Mouse (Mus musculus): ENCODE measurements around the gene Smo.

Gene Smo

DNA sequence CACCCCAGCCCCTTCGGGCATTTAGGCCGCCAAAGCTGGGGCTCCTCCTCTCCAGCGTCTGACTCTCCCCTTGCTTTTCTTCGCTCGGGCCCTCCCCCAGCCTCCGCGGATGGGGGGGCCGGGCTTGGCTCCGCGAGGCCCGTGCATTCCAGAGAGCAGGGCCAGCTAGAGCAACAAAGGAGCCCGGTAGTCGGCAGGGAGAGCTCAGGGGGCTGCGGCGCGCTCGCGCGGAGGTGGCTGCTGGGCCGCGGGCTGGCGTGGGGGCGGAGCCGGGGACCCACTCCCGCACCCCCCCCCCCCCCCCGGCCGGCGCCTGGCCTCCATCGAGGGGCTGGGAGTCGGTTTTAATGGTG is at the start of gene Smo:
Gene Smo (plus strand): TSS at position 168 of the 353 bp plus-strand sequence.
- peak; percentile 82 for DNase-seq (ENCODE audit: low spot score)

DNA sequence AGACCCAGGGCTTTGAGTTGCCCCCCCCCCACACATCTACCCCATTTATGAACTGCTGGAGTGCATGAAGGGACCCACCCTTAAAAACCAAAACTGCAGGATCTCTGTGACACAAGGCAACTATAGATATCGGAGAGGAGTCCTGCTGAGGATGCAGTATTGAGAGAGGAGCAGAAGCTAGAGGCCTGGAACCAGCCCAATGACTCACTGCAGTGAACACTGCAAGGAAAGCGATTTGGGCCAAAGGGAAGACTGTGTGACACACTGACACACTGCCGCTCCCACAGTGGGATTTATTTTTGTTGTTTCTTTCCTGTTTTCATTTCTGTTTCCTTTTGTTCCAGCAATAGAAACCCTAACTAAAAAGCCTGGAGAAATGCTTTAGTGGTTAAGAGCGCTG is 49.4 kb upstream of the Smo start:
- DNase-seq (ENCODE audit: low spot score): no peak

DNA sequence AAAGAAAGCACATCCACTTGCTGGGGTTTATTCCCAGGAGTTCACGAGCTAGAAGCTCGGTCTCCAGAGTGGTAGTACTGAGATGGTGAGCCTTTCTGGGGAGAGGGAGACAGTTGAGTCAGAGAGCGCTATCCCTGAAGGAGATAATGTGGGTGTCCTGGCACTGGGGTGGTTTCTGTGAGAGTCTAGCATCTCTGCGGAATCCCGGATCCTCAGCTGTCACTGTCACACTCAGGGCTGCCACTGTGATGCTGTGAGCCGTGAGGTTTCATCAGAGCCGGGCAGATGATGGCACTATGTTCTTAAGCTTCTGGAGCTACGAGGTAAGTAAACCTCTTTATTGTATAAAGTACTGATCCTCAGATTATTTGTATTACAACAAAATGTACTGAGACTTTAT is 45.8 kb upstream of the Smo start:
- DNase-seq (ENCODE audit: low spot score): no peak

DNA sequence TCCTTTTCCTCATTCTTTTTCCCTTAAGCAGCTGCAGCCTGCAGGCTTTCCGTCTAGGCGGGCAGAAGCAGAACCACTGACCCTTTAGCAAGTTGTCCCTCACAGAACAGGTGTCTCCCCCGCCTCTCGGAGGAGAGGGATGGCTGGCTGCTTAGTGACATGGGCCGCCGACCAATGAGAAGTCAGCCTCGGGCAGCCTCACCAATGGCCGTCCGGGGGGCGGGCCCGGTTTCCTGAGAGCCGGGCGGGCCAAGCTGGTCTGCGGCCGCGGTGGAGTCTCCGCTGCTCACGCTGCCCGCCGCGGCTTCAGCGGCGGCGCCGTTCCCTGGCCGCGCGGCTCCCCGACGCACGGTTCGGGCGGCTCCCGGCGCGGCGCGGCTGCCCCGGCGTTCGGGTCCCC is 41.4 kb upstream of the Smo start, which contains the start of gene Tspan33:
Gene Tspan33 (plus strand): TSS at position 270 of the 400 bp plus-strand sequence.
- peak; percentile 94 for DNase-seq (ENCODE audit: low spot score)

GRCm38 (mm10) chr6:29694375-29695289 is 40.7 kb upstream of the Smo start:
- DNase-seq (ENCODE audit: low spot score): peak; percentile 34

DNA sequence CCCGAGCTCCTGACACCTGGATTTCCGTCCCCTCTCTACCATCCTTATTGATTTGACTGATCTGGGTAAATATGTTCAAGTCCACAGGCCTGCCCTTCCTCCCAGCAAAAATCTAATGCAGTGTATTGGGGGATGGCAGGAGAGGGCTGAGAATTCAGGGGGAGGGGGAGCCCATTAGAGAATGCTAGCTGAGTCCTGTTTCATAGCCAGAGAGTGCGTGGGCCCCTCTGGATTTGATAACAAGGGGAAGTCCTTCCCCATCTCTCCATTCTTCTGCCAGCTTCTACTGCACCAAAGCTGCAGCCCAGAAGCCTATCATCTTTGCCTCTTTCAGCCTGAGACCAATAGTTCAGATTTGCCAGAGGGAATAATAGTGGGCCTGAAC is 40.0 kb upstream of the Smo start:
- no peak for DNase-seq (ENCODE audit: low spot score)

GRCm38 (mm10) chr6:29695975-29696374 is 39.3 kb upstream of the Smo start:
- DNase-seq (ENCODE audit: low spot score): no peak

GRCm38 (mm10) chr6:29697139-29697538 is 38.2 kb upstream of the Smo start:
- DNase-seq (ENCODE audit: low spot score): no peak

GRCm38 (mm10) chr6:29697548-29697947 is 37.8 kb upstream of the Smo start:
- DNase-seq (ENCODE audit: low spot score): no peak

GRCm38 (mm10) chr6:29699085-29699745 is 36.1 kb upstream of the Smo start:
- no peak for DNase-seq (ENCODE audit: low spot score)

GRCm38 (mm10) chr6:29701051-29701450 is 34.3 kb upstream of the Smo start:
- no peak for DNase-seq (ENCODE audit: low spot score)

DNA sequence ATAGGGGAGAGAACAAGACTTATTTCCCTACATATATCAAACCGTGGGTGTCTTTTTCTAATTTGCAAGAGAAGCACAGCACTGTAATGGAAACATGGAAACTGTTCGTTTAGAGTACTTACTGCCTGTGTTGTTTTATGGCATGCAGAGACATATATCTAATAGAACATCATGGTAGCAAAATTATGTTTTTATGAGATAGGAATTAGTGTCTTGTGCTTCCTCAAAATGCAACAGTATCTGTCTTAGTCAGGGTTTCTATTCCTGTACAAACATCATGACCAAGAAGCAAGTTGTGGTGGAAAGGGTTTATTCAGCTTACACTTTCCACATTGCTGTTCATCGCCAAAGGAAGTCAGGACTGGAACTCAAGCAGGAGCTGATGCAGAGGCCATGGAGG is 33.2 kb upstream of the Smo start:
- DNase-seq (ENCODE audit: low spot score): no peak

GRCm38 (mm10) chr6:29704143-29704542 is 31.2 kb upstream of the Smo start:
- no peak for DNase-seq (ENCODE audit: low spot score)

- DNase-seq (ENCODE audit: low spot score): no peak
Measured at GRCm38 (mm10) chr6:29707902-29708301, 27.4 kb upstream of the Smo start.

DNA sequence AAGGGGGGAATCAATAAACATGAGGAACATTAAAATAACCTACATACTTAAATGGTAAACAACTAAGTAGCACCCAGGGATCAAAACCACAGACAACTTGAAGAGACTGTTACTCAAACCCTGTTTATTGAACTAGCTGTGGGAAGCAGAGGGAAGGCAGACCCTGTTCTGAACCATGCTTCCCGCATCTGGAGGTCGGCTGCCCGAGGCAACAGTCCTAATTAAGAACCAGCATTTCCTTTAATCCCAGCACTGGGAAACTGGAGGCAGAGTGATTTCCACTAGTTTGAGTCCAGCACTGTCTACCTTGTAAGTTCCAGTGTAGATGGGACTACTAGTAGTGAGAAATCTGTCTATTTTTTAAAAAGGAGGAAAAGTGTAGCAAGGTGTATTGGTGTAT is 24.0 kb upstream of the Smo start:
- DNase-seq (ENCODE audit: low spot score): no peak

DNA sequence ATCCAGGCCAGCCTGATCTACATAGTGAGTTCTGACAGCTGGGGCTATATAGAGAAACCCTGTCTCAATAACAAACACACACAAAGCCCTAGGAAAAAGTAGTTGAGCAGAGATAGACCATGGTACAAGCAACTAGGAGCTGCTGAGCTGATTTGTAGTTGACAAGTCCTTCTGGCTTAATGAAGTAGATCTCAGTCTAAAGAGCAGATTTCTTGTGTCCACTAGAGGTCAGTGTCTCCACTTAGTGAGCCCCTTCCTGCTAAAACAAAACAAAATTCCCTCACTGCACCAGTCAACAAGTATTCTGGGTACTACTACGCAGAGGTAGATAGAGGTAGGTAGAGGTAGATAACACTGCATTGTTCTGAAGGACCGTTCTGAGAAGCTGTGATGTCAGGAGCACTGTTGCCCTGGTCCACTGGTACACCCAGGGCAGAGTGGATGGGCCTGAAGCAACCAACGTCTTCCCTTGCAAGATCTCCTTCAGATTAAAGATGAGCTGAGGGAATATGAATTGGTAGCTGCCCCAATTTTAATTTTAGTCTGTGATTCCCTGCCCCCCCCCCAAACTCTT is 23.2 kb upstream of the Smo start:
- DNase-seq (ENCODE audit: low spot score): no peak

GRCm38 (mm10) chr6:29716624-29717365 is 18.5 kb upstream of the Smo start:
- no peak for DNase-seq (ENCODE audit: low spot score)

DNA sequence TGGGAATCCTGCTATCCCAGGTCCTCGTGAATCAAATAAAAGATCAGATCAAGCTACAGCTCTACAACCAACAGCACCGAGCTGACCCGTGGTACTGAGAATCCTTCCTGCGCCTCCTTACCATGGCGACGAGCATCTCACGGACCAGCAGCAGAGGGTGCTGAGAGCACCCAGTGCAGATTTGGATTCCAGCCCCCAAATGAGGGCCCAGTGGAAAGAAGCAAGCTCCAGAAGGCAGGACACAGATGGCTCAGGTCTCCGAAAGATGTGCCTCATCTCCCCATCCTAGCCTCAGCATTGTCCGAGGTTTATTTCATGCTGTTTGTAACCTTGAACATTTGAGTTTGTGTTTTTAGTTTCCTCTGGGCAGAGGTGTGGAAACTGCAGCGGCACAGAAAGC is 17.8 kb upstream of the Smo start:
- no peak for DNase-seq (ENCODE audit: low spot score)

DNA sequence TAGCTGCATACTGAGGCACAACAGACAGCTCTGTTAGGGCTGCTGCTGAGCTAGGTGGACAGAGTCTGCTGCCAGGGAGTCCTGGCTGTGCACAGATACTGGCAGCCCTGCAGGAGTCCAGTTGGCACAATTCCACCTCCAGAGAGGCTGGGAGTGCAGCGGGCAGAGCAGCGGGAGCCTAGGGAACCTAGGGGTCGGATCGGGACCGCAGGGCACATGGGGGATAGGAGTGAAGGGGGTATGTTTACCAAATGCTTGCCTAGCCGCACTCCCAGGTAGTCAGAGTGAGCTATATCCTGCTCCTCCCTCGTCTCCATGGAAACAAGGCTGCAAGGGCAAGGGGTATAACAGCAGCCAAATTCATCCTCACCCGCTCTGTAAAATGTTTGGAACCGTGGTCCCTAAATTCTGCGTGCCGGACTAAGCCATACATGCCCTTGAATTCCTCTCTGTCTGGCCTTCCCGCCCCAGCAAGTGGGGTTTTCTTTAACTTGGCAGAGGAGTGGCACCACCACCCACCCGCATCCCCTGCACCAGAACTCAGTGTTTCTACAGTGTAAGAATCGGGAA is 17.3 kb upstream of the Smo start:
- DNase-seq (ENCODE audit: low spot score): peak; percentile 34

- peak; percentile 71 for DNase-seq (ENCODE audit: low spot score)
Measured at GRCm38 (mm10) chr6:29718894-29719329, 16.4 kb upstream of the Smo start.

DNA sequence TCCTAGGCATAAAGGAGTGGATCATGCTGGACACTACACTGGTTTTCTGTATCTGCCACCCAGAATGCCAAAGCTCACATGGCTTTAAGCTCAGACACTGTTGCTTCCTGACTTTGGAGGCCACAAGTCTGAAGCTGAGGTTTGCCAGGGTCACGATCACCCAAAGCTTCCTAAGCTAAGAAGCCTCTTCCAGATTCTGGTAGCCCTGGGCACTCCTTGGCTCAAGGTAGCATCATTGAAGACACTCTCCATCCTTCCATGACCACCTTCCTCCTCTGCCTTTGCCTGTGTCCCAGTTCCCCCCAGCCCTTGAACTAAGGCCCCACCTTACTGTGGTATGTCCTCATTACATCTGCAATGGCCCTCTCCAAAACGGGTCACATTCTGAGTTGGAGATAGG is 13.4 kb upstream of the Smo start:
- no peak for DNase-seq (ENCODE audit: low spot score)

All from testis, postnatal 14 days (tissue).